Mouse (Mus musculus): Measurements from ENCODE around the gene Ltb4r2. TPM values are rescaled to one million over a fixed set of nuclear protein-coding genes. Genes with fewer than 3 reads are reported as not detected.

Gene Ltb4r2
- polyA plus RNA-seq, 1 experiment from 2014 or later: 0.31 TPM

DNA sequence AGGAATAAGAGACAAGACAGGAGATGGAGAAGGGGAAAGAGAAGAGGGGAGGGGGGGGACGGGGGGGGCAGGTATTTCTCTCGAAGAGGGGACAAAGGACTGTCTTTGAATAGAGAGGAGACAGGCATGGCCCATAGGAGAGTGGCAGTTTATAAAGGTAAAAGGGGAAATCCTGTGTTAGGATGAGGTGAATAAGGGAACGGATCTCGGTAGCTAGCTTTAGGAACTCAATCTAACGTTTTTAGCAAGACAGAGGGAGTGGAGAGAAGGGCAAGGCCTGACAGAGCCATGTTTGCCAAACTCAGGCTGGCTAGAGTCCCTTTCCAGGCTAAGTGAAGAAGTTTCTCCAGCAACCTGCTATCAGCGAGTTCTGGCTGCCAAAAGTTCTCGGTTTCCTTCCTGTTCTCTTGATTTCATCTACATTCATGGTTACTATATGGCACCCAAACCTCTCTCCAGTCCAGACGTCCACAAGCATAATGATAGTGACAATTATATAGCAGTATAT, 38.7 kb upstream of the Ltb4r2 start:
- no peak overlapping the region; the same call in 1 of the 2 replicates for H3K27ac ChIP-seq
- ATAC-seq: no peak; the same call in 1 of the 2 replicates

DNA sequence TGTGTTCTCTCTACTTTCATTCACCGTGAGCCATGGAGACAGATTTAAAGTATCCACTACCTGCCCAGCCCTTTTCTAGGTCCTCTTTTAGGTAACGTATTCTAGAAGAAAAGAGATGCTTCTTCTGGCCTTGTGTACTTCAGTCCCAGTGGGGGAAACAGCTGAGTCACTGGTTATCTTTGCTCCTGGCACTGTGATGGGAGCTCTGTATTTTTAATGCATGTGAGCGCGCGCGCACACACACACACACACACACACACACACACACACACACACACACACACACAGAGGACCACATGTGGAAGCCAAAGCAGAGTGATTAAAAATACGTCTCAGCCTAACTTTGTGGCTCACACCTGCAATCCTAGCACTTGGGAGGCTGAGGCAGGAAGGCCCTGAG, 37.8 kb upstream of the Ltb4r2 start:
- no peak overlapping the region for H3K4me2 ChIP-seq (replicated peaks)
- ATAC-seq: no peak
- H3K4me1 ChIP-seq (replicated peaks): 0 out of 2 replicates have a peak, but pooled peaks cover 7% of the 10 kb centered on the region
- WGBS: 89% methylated on average over 7 of the region's 7 CpGs
- H3K27ac ChIP-seq: no peak overlapping the region
- H3K27me3 ChIP-seq (replicated peaks): no peaks in the 10 kb centered on the region
- no peak overlapping the region for H3K9ac ChIP-seq
- H3K36me3 ChIP-seq: peaks cover under 1% of the 10 kb centered on the region; the same call in 1 of the 2 replicates
- no peaks in the 10 kb centered on the region for H3K9me3 ChIP-seq
- no peak overlapping the region for H3K4me3 ChIP-seq (replicated peaks)

More for the DNA sequence above, 38.7 kb upstream of the Ltb4r2 start:
- 50% methylated on average over 8 of the region's 8 CpGs for WGBS
- Histone ChIP-seq H3K9me3 (no peaks in the 10 kb centered on the region), H3K4me3 (replicated peaks) (peak overlapping the region; percentile 91), H3K4me1 (replicated peaks) (0 out of 2 replicates have a peak, but pooled peaks cover 7% of the 10 kb centered on the region), H3K4me2 (replicated peaks) (peak overlapping the region; percentile 89), H3K9ac (peak overlapping the region; percentile 81; the same call in 1 of the 2 replicates), H3K36me3 (peaks cover 4% of the 10 kb centered on the region; the same call in 1 of the 2 replicates), H3K27me3 (replicated peaks) (no peaks in the 10 kb centered on the region)

DNA sequence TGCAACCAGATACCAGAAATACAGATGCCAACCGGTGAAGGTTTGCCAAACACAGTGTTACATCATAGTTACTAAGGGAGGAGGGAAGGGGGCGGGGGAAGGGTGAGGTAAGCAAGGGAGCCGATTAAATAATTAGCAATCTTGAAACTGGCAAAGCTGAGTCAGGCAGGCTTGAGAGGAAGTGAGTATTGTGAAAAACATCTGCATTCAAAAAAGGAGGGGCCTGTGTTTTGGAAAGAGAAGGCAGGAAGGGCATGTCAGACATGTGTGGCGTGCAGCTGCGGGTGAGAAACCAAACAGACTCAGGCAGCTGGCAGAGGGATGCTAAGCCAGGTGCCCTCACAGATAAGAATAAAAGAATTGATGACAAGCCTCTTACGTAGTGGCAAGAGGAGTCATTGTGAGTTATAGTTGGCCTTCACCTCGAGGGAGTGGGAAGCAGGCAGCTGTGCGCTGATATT, 36.8 kb upstream of the Ltb4r2 start:
- Histone ChIP-seq H3K4me1 (replicated peaks) (0 out of 2 replicates have a peak, but pooled peaks cover 7% of the 10 kb centered on the region), H3K9me3 (no peaks in the 10 kb centered on the region), H3K9ac (no peak overlapping the region), H3K27me3 (replicated peaks) (no peaks in the 10 kb centered on the region), H3K4me3 (replicated peaks) (no peak overlapping the region), H3K27ac (no peak overlapping the region), H3K4me2 (replicated peaks) (no peak overlapping the region), H3K36me3 (no peaks in the 10 kb centered on the region; the same call in 1 of the 2 replicates)
- WGBS: 58% methylated on average over 8 of the region's 8 CpGs
- no peak for ATAC-seq

DNA sequence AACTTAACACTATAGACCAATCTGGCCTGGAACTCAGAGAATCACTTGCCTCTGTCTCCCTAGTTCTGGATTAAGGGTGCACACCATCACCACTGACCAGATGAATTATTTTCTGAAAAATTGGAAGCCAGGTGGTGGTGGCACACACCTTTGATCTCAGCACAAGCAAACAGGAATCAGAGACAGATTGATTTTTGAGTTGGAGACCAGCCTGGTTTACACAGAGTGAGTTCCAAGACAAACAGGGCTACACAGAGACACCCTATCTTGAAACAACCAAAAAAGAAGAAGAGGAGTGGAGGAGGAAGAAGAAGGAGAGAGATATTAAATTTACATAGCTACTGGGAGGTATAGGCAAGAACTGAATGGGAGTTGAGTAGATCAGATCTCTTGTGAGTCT, 35.0 kb upstream of the Ltb4r2 start:
- Histone ChIP-seq H3K4me2 (replicated peaks) (no peak overlapping the region), H3K9me3 (no peaks in the 10 kb centered on the region), H3K27me3 (replicated peaks) (no peaks in the 10 kb centered on the region), H3K4me3 (replicated peaks) (no peak overlapping the region), H3K36me3 (no peaks in the 10 kb centered on the region), H3K9ac (no peak overlapping the region), H3K4me1 (replicated peaks) (0 out of 2 replicates have a peak, but pooled peaks cover 2% of the 10 kb centered on the region), H3K27ac (no peak overlapping the region)
- no peak for ATAC-seq

DNA sequence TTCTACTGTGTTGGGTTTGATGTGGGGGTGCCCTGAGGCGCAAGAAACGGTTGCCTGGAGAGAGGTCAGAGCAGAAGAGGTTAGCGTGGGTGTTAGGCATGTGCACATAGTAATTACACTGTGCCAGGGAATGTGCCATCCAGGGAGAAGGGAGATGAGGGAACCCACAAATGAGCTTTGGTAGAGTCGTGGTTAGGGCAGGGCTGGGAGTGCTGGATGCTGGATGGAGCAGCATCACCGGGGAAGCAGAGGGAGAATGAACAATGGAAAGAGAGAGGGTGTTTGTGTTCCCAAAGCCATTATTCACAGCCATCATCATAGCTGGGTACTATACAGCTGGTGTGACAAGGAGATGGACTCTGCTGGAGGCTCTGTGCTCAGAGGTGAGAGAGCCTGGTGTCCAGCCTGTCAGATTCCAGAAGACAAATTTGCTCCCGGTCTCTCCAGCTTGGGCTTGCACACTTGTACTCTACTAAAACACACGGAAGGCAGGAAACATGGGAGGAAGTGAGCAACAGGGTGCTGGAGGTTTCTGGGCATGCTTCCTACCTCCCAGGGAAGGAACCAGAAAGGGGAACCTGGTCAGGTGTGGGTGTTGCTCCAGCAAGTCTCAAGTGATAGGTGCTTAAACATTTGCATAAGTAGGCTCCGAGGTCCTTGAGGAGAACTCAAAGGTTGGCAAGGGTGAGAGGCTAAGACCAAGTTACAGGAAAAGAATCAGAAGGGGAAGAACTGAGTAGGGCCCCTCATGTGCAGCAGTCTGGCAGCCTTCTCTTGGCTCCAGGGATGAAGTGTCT, 33.1 kb upstream of the Ltb4r2 start:
- 59% methylated on average over 8 of the region's 8 CpGs for WGBS
- H3K9me3 ChIP-seq: no peaks in the 10 kb centered on the region
- no peaks in the 10 kb centered on the region for H3K36me3 ChIP-seq
- no peak for ATAC-seq
- H3K4me1 ChIP-seq (replicated peaks): no peaks in the 10 kb centered on the region
- no peak overlapping the region for H3K27ac ChIP-seq
- H3K9ac ChIP-seq: no peak overlapping the region
- H3K4me3 ChIP-seq (replicated peaks): no peak overlapping the region
- H3K4me2 ChIP-seq (replicated peaks): no peak overlapping the region
- H3K27me3 ChIP-seq (replicated peaks): no peaks in the 10 kb centered on the region

DNA sequence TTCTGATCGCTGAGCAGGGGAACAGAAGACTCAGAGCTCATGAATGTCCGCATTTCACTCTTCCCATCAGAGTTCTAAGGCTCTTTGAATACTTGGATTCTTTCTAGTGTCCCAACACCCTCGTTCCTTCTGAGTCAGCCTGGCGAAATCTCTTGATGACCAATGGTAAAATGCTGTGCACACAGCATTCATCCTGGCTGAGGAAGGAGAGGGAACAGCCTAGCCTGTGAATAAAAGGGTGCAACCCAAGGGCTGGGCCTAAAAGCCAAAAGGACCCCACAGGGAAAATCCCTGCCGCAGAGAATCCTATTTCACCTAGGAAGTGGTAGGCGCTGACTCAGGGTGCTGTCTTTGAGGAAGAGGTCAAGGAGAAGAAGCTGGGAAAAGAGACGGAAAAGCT, 31.1 kb upstream of the Ltb4r2 start:
- no peaks in the 10 kb centered on the region for H3K9me3 ChIP-seq
- WGBS: 82% methylated on average over 7 of the region's 7 CpGs
- no peak overlapping the region for H3K4me2 ChIP-seq (replicated peaks)
- H3K36me3 ChIP-seq: no peaks in the 10 kb centered on the region
- no peak overlapping the region for H3K4me3 ChIP-seq (replicated peaks)
- no peak for ATAC-seq
- no peak overlapping the region for H3K9ac ChIP-seq
- H3K27me3 ChIP-seq (replicated peaks): no peaks in the 10 kb centered on the region
- no peak overlapping the region for H3K27ac ChIP-seq
- H3K4me1 ChIP-seq (replicated peaks): 0 out of 2 replicates have a peak, but pooled peaks cover 9% of the 10 kb centered on the region

DNA sequence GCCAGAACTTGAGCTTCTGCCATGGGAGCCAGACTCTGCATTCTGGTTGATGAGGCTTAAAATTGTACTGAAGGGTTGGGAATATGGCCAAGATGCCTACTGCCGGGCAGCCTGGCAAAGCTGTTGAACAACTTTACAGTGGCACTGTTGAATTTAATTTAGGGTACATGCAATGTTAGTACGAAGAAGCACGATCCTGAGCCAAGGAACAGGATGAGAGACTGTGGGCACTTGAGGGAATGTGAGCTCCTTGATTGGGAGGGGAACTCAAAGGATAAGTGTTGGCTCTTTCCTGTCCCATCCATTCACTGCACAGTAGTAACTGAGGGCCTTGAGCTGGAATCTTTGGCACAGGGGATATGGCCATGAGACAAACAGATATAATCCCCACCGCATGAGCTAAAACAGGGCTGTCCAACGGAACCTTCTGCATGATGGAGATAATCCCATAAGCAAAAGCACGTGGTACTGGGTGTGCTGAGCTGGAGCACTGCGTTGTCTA, 30.6 kb upstream of the Ltb4r2 start:
- no peak overlapping the region for H3K4me2 ChIP-seq (replicated peaks)
- H3K27ac ChIP-seq: no peak overlapping the region
- 83% methylated on average over 7 of the region's 7 CpGs for WGBS
- H3K4me3 ChIP-seq (replicated peaks): no peak overlapping the region
- 0 out of 2 replicates have a peak, but pooled peaks cover 9% of the 10 kb centered on the region for H3K4me1 ChIP-seq (replicated peaks)
- ATAC-seq: no peak
- H3K27me3 ChIP-seq (replicated peaks): no peaks in the 10 kb centered on the region
- no peaks in the 10 kb centered on the region for H3K36me3 ChIP-seq
- H3K9me3 ChIP-seq: no peaks in the 10 kb centered on the region
- H3K9ac ChIP-seq: no peak overlapping the region

DNA sequence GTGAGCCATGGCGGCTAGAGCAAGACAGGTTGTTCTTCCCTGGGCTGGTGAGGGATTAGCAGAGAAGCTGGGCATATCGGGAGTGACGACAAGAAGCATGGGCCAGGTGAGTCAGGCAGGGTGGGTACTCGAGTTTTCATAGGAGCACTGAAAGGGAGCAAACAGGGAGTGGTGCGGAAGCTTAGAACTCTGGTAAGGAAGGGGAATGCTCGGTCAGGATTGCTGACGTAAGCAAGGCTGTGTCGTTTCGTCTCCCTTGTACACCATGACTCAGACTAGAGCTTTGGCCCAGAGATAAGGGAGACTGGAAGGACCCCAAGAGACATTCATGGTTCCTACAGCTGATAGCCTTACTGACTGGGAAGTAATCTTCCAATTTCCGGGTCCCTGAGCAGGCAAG, 27.3 kb upstream of the Ltb4r2 start:
- H3K27me3 ChIP-seq (replicated peaks): no peaks in the 10 kb centered on the region
- peaks cover 5% of the 10 kb centered on the region; the same call in 1 of the 2 replicates for H3K36me3 ChIP-seq
- ATAC-seq: peak; percentile 59
- H3K27ac ChIP-seq: no peak overlapping the region
- H3K4me1 ChIP-seq (replicated peaks): 0 out of 2 replicates have a peak, but pooled peaks cover 21% of the 10 kb centered on the region
- H3K9me3 ChIP-seq: no peaks in the 10 kb centered on the region
- H3K9ac ChIP-seq: no peak overlapping the region
- 55% methylated on average over 10 of the region's 10 CpGs for WGBS
- no peak overlapping the region for H3K4me3 ChIP-seq (replicated peaks)
- H3K4me2 ChIP-seq (replicated peaks): no peak overlapping the region

DNA sequence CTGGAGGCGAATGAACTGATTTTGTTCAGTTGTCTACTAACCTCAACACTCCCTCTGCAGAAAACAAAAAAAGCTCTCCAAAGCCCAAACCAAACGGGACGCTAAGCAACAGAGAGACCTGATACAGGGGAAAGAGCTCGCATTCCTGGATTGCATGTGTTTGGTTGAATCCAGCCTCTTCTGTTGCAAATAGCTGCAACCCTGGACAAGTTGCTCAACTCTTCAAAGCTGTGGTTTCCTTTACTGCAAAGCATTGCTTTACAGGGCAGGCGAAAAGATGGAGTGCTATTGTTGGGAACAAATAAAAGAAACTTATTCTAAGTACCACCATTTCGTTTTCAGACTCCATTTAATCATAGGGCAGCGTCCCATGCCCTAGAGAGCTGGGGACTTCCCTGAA, 26.4 kb upstream of the Ltb4r2 start:
- 0 out of 2 replicates have a peak, but pooled peaks cover 21% of the 10 kb centered on the region for H3K4me1 ChIP-seq (replicated peaks)
- no peaks in the 10 kb centered on the region for H3K27me3 ChIP-seq (replicated peaks)
- no peak overlapping the region for H3K4me2 ChIP-seq (replicated peaks)
- peak; percentile 20 for ATAC-seq
- 62% methylated on average over 7 of the region's 7 CpGs for WGBS
- H3K27ac ChIP-seq: no peak overlapping the region
- H3K9ac ChIP-seq: no peak overlapping the region
- no peak overlapping the region for H3K4me3 ChIP-seq (replicated peaks)
- H3K36me3 ChIP-seq: peaks cover 6% of the 10 kb centered on the region; the same call in 1 of the 2 replicates
- H3K9me3 ChIP-seq: no peaks in the 10 kb centered on the region

DNA sequence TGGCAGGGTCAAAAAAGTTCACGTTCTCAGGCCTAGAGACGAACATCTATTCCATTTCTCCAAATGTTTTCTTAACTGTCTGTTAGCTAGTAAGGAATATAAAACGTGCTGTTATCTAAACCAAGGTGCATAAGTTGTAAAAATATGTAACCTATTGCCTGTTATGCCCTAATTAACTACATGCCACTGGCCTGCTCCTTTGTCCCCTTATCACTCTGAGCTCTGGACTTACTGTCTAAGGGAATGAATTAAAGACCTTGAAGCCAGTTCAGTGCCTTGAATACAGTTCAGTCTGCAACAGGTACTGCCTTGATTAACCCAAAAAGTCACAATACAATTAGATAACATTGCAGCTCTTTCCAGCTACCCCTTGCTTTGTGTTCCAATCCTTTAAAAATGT, 25.9 kb upstream of the Ltb4r2 start:
- no peaks in the 10 kb centered on the region for H3K27me3 ChIP-seq (replicated peaks)
- WGBS: 30% methylated on average over 3 of the region's 3 CpGs
- peaks cover 10% of the 10 kb centered on the region for H3K36me3 ChIP-seq
- no peak overlapping the region for H3K4me3 ChIP-seq (replicated peaks)
- 0 out of 2 replicates have a peak, but pooled peaks cover 21% of the 10 kb centered on the region for H3K4me1 ChIP-seq (replicated peaks)
- no peaks in the 10 kb centered on the region for H3K9me3 ChIP-seq
- H3K27ac ChIP-seq: peak overlapping the region; percentile 34; the same call in 1 of the 2 replicates
- 0 out of 2 replicates have a peak overlapping the region, but pooled peaks have one; percentile 26 for H3K4me2 ChIP-seq (replicated peaks)
- ATAC-seq: peak; percentile 82
- H3K9ac ChIP-seq: no peak overlapping the region

DNA sequence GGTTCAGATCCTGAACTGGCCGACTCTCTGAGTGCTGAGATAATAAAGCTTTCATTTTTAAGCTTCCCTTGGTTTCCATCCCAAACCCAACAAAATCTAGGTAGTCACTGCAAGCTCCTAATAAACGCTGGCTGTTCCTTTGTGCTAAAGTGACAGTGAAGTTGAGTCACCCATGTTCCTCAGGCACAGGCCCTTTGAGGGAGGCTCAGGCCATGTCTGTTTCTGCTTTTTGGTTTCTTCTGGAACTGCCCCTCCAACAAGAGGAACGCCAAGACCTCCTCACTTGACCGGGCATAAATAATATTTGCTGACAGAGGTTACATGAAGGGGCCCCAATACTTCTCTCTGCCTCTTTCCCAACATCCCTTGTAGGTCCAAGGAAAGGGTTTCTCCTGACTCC, 25.5 kb upstream of the Ltb4r2 start:
- Histone ChIP-seq H3K36me3 (peaks cover 13% of the 10 kb centered on the region), H3K9ac (no peak overlapping the region), H3K27ac (peak overlapping the region; percentile 34; the same call in 1 of the 2 replicates), H3K27me3 (replicated peaks) (no peaks in the 10 kb centered on the region), H3K9me3 (no peaks in the 10 kb centered on the region), H3K4me1 (replicated peaks) (0 out of 2 replicates have a peak, but pooled peaks cover 21% of the 10 kb centered on the region), H3K4me2 (replicated peaks) (peak overlapping the region; percentile 26; the same call in 1 of the 2 replicates), H3K4me3 (replicated peaks) (no peak overlapping the region)
- 56% methylated on average over 4 of the region's 4 CpGs for WGBS
- no peak for ATAC-seq

DNA sequence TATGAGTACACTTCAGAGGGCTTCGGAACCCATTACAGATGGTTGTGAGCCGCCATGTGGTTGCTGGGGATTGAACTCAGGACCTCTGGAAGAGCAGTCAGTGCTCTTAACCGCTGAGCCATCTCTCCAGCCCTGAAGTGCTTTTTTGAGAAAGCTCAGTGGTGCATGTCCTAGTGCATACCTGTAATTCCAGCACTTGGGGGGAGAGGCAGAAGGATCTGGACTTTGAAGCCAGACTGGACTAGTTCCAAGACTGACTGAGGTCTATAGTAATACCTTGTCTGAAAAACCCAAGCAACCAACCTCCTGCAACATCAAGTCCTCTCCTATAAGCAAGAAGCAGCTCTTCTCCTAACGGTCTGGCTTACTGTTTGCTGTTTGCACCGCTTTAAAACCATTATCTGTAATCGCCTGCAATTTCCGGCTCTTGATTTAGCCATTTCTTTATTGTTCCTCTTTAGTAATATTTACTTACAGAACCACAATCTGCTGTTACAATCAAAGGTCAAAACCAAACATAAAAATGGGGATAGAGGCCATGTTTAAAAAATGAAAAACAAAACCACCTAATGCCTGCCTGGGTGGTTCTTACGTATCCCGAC, 24.0 kb upstream of the Ltb4r2 start:
- Histone ChIP-seq H3K4me3 (replicated peaks) (no peak overlapping the region), H3K27ac (no peak overlapping the region), H3K27me3 (replicated peaks) (no peaks in the 10 kb centered on the region), H3K4me2 (replicated peaks) (no peak overlapping the region), H3K9ac (no peak overlapping the region), H3K9me3 (no peaks in the 10 kb centered on the region), H3K36me3 (peaks cover 13% of the 10 kb centered on the region), H3K4me1 (replicated peaks) (0 out of 2 replicates have a peak, but pooled peaks cover 21% of the 10 kb centered on the region)
- 75% methylated on average over 9 of the region's 9 CpGs for WGBS
- ATAC-seq: no peak
